Mouse (Mus musculus) midbrain, embryonic 12.5 days (tissue): ENCODE measurements around the gene Tm9sf3. TPM values are rescaled to one million over a fixed set of nuclear protein-coding genes. Genes with fewer than 3 reads are reported as not detected.

ENCODE experiments used
- ATAC-seq: fragments of 200-750 bp; cut with Nextera tagmentation; 2 replicates; pipeline ENCODE4 v1.8.0; 2017; ENCODE audit warnings: low read depth, moderate TSS enrichment, moderate library complexity; ENCODE audit not compliant: low FRiP score
- H3K27ac ChIP-seq: fragments of 300-500 bp; sonication (generic); replicated peaks from 2 replicates; pipeline ENCODE4 v1.5.1; 2016; ENCODE audit warnings: mild to moderate bottlenecking
- H3K27me3 ChIP-seq: fragments of 300-500 bp; sonication (generic); 2 replicates; pipeline ENCODE4 v1.6.1; 2016; ENCODE audit warnings: mild to moderate bottlenecking
- H3K36me3 ChIP-seq: fragments of 300-500 bp; sonication (generic); 2 replicates; pipeline ENCODE4 v1.6.1; 2016
- H3K4me1 ChIP-seq: fragments of 300-500 bp; sonication (generic); 2 replicates; pipeline ENCODE4 v1.6.1; 2016
- H3K4me2 ChIP-seq: fragments of 300-500 bp; sonication (generic); replicated peaks from 2 replicates; pipeline ENCODE4 v1.6.1; 2016; ENCODE audit warnings: mild to moderate bottlenecking, moderate library complexity
- H3K4me3 ChIP-seq: fragments of 300-500 bp; sonication (generic); 2 replicates; pipeline ENCODE4 v1.5.1; 2016; ENCODE audit warnings: mild to moderate bottlenecking
- H3K9ac ChIP-seq: fragments of 300-500 bp; sonication (generic); replicated peaks from 2 replicates; pipeline ENCODE4 v1.6.1; 2016; ENCODE audit warnings: mild to moderate bottlenecking, moderate library complexity
- H3K9me3 ChIP-seq: fragments of 300-500 bp; sonication (generic); 2 replicates; pipeline ENCODE4 v1.6.1; 2016; ENCODE audit warnings: mild to moderate bottlenecking
- WGBS: fragments of 180-500 bp; shearing (Covaris S2); methylation state at CpG from one replicate; pipeline ENCODE4 v1.1.7; 2016; 5-methylcytosine and 5-hydroxymethylcytosine counted together
- polyA plus RNA-seq: library from polyadenylated mRNA; unstranded; fragments of >200 nt; fragmentation: Nextera tagmentation; extraction: Ambion mirVana; gene quantifications from 2 replicates; pipeline ENCODE4 v1.2.1, GENCODE M21; 2016

The Tm9sf3 gene
- polyA plus RNA-seq, 1 experiment from 2014 or later = 118 TPM

GRCm38 (mm10) chr19:41164447-41165095 lies 99.2 kb downstream of the Tm9sf3 start:
- peak overlapping the region; percentile 19; the same call in 1 of the 2 replicates for H3K4me2 ChIP-seq
- no peaks in the 10 kb centered on the region for H3K9me3 ChIP-seq
- peaks cover 75% of the 10 kb centered on the region for H3K27me3 ChIP-seq
- no peak overlapping the region for H3K9ac ChIP-seq
- no peaks in the 10 kb centered on the region for H3K36me3 ChIP-seq
- H3K4me3 ChIP-seq = no peak overlapping the region
- peak; percentile 64; the same call in 1 of the 2 replicates for ATAC-seq
- peak overlapping the region; percentile 56 for H3K27ac ChIP-seq
- H3K4me1 ChIP-seq = peaks cover 25% of the 10 kb centered on the region
- 20% methylated on average over 10 of the region's 10 CpGs for WGBS

Other genes starting within 250 kb of the Tm9sf3 start
- gene Dntt, start 234.7 kb downstream of the Tm9sf3 start, polyA plus RNA-seq = 0.09 and 0.26 TPM in 2 replicates
- gene Opalin, start 186.9 kb downstream of the Tm9sf3 start, polyA plus RNA-seq = not detected in 2 replicates
- gene Tll2, start 57.2 kb downstream of the Tm9sf3 start, polyA plus RNA-seq = 1.1 TPM in 2 replicates
- gene Pik3ap1, start 121.1 kb upstream of the Tm9sf3 start, polyA plus RNA-seq = 3.5 and 5.6 TPM in 2 replicates
- gene Lcor, start 218.6 kb upstream of the Tm9sf3 start, polyA plus RNA-seq = 41.4 and 43.3 TPM in 2 replicates